Mouse (Mus musculus): Measurements from ENCODE around the gene Cacna2d1.

- TF ChIP-seq POLR2AphosphoS2 (IDR thresholded peaks at IDR 0.05; ENCODE audit: insufficient read length, low read depth) (no peak), POLR2A (IDR thresholded peaks at IDR 0.05; ENCODE audit: insufficient read length, low read depth) (peak; percentile 18), E2F4 (IDR thresholded peaks at IDR 0.05; ENCODE audit: insufficient read depth) (no peak), MAX (IDR thresholded peaks at IDR 0.05; ENCODE audit: low read depth) (no peak), TCF3 (IDR thresholded peaks at IDR 0.05; ENCODE audit: insufficient read length, low read depth) (peak; percentile 45), MYOD1 (IDR thresholded peaks at IDR 0.05; ENCODE audit: control insufficient read depth in 1 of 3, insufficient read length in 2 of 3, low read depth in 2 of 3) (peak; percentile 99 to 100 (median 99)), USF1 (IDR thresholded peaks at IDR 0.05; ENCODE audit: low read depth) (no peak), TCF12 (IDR thresholded peaks at IDR 0.05; ENCODE audit: insufficient read depth, poor library complexity, severe bottlenecking) (peak; percentile 94)
Measured at GRCm38 (mm10) chr5:15971821-15972220, 37.3 kb downstream of the Cacna2d1 start.
